Mouse (Mus musculus): Measurements from ENCODE around the gene Fam3b.

GRCm38 (mm10) chr16:97492369-97492768 is 22.2 kb downstream of the Fam3b start:
- no peak for TF ChIP-seq CTCF (IDR thresholded peaks at IDR 0.05; ENCODE audit: low read depth)
- no peak for TF ChIP-seq EP300 (IDR thresholded peaks at IDR 0.05; ENCODE audit: low read depth)

Data from liver, postnatal 0 days (tissue).